Mouse (Mus musculus) embryonic facial prominence, embryonic 14.5 days (tissue): ENCODE measurements around the gene Gpr65. TPM values are rescaled to one million over a fixed set of nuclear protein-coding genes. Genes with fewer than 3 reads are reported as not detected.

Experiments
- ATAC-seq: fragments of 200-750 bp; cut with Nextera tagmentation; 2 replicates; pipeline ENCODE4 v1.8.0; 2017; ENCODE audit warnings: low read depth, moderate number of reproducible peaks, moderate TSS enrichment
- DNase-seq: peaks from one replicate; pipeline ENCODE4 v3.0.0-alpha.2; 2015; ENCODE audit warnings: low spot score
- H3K27ac ChIP-seq: fragments of 300-500 bp; sonication (generic); replicated peaks from 2 replicates; pipeline ENCODE4 v1.5.1; 2014; ENCODE audit warnings: low read depth, mild to moderate bottlenecking, low read length, moderate library complexity
- H3K27me3 ChIP-seq: fragments of 300-500 bp; sonication (generic); replicated peaks from 2 replicates; pipeline ENCODE4 v1.6.1; 2014; ENCODE audit warnings: low read length; ENCODE audit not compliant: control insufficient read depth, insufficient read depth
- H3K36me3 ChIP-seq: fragments of 300-500 bp; sonication (generic); 2 replicates; pipeline ENCODE4 v1.6.1; 2014; ENCODE audit warnings: low read length, mixed read lengths; ENCODE audit not compliant: control insufficient read depth, insufficient read depth
- H3K4me1 ChIP-seq: fragments of 300-500 bp; sonication (generic); 2 replicates; pipeline ENCODE4 v1.6.1; 2014; ENCODE audit warnings: antibody characterized with exemption, low read length; ENCODE audit not compliant: control insufficient read depth, insufficient read depth
- H3K4me2 ChIP-seq: fragments of 300-500 bp; sonication (generic); 2 replicates; pipeline ENCODE4 v1.6.1; 2014; ENCODE audit warnings: low read depth, mild to moderate bottlenecking, low read length, moderate library complexity, mixed read lengths
- H3K4me3 ChIP-seq: fragments of 300-500 bp; sonication (generic); 2 replicates; pipeline ENCODE4 v1.5.1; 2014; ENCODE audit warnings: low read depth, mild to moderate bottlenecking, low read length
- H3K9ac ChIP-seq: fragments of 300-500 bp; sonication (generic); 2 replicates; pipeline ENCODE4 v1.6.1; 2014; ENCODE audit warnings: low read depth, mild to moderate bottlenecking, low read length, moderate library complexity, mixed read lengths
- H3K9me3 ChIP-seq: fragments of 300-500 bp; sonication (generic); 2 replicates; pipeline ENCODE4 v1.6.1; 2016; ENCODE audit warnings: low read length; ENCODE audit not compliant: control insufficient read depth
- WGBS: fragments of 180-500 bp; shearing (Covaris S2); extraction: QIAGEN DNeasy Blood & Tissue Kit; methylation state at CpG from one replicate; pipeline ENCODE4 v1.1.7; 2014; 5-methylcytosine and 5-hydroxymethylcytosine counted together
- polyA plus RNA-seq: library from polyadenylated mRNA; unstranded; fragments of >200 nt; fragmentation: Nextera tagmentation; extraction: Ambion mirVana; gene quantifications from 2 replicates; pipeline ENCODE4 v1.2.1, GENCODE M21; 2014

The Gpr65 gene
- polyA plus RNA-seq, 1 experiment from 2014 or later = 4.7 TPM

GRCm38 (mm10) chr12:98270810-98271566, 2.6 kb downstream of the Gpr65 start:
- no peak overlapping the region for H3K4me3 ChIP-seq
- H3K4me1 ChIP-seq = no peaks in the 10 kb centered on the region
- H3K9me3 ChIP-seq = no peaks in the 10 kb centered on the region
- H3K9ac ChIP-seq = no peak overlapping the region
- ATAC-seq = no peak
- no peak for DNase-seq
- no peaks in the 10 kb centered on the region for H3K27me3 ChIP-seq
- no peak overlapping the region for H3K27ac ChIP-seq
- H3K36me3 ChIP-seq = no peaks in the 10 kb centered on the region
- WGBS = 60% methylated on average over 12 of the region's 12 CpGs
- no peak overlapping the region for H3K4me2 ChIP-seq

GRCm38 (mm10) chr12:98272433-98272832, 4.0 kb downstream of the Gpr65 start:
- Histone ChIP-seq H3K4me1 (no peaks in the 10 kb centered on the region), H3K36me3 (no peaks in the 10 kb centered on the region), H3K9ac (no peak overlapping the region), H3K4me3 (no peak overlapping the region), H3K9me3 (no peaks in the 10 kb centered on the region), H3K4me2 (no peak overlapping the region), H3K27ac (no peak overlapping the region), H3K27me3 (no peaks in the 10 kb centered on the region)
- no peak for DNase-seq
- WGBS = 64% methylated on average over 7 of the region's 7 CpGs
- no peak for ATAC-seq

GRCm38 (mm10) chr12:98280530-98280929, 12.1 kb downstream of the Gpr65 start:
- H3K9me3 ChIP-seq = no peaks in the 10 kb centered on the region
- H3K27ac ChIP-seq = no peak overlapping the region
- 29% methylated on average over 5 of the region's 5 CpGs for WGBS
- peak; percentile 59 for DNase-seq
- ATAC-seq = no peak
- no peak overlapping the region for H3K4me2 ChIP-seq
- no peak overlapping the region for H3K4me3 ChIP-seq
- H3K27me3 ChIP-seq = no peaks in the 10 kb centered on the region
- no peaks in the 10 kb centered on the region; the same call in 1 of the 2 replicates for H3K4me1 ChIP-seq
- no peak overlapping the region for H3K9ac ChIP-seq
- no peaks in the 10 kb centered on the region for H3K36me3 ChIP-seq

- Histone ChIP-seq H3K27me3 (no peaks in the 10 kb centered on the region), H3K4me1 (no peaks in the 10 kb centered on the region; the same call in 1 of the 2 replicates), H3K9ac (no peak overlapping the region), H3K36me3 (no peaks in the 10 kb centered on the region), H3K4me3 (no peak overlapping the region), H3K27ac (no peak overlapping the region), H3K9me3 (no peaks in the 10 kb centered on the region), H3K4me2 (no peak overlapping the region)
- ATAC-seq (no peak), DNase-seq (no peak)
- WGBS = 66% methylated on average over 8 of the region's 8 CpGs
Measured at GRCm38 (mm10) chr12:98280996-98281395, 12.6 kb downstream of the Gpr65 start.

GRCm38 (mm10) chr12:98282776-98283486, 14.5 kb downstream of the Gpr65 start:
- no peaks in the 10 kb centered on the region for H3K36me3 ChIP-seq
- no peaks in the 10 kb centered on the region; the same call in 1 of the 2 replicates for H3K4me1 ChIP-seq
- H3K27me3 ChIP-seq = no peaks in the 10 kb centered on the region
- no peak overlapping the region for H3K4me3 ChIP-seq
- no peak overlapping the region for H3K27ac ChIP-seq
- ATAC-seq (no peak), DNase-seq (no peak)
- 68% methylated on average over 14 of the region's 14 CpGs for WGBS
- H3K9ac ChIP-seq = no peak overlapping the region
- no peak overlapping the region for H3K4me2 ChIP-seq
- no peaks in the 10 kb centered on the region for H3K9me3 ChIP-seq

GRCm38 (mm10) chr12:98283487-98283860, 15.0 kb downstream of the Gpr65 start:
- DNase-seq = peak; percentile 24
- no peaks in the 10 kb centered on the region; the same call in 1 of the 2 replicates for H3K4me1 ChIP-seq
- no peaks in the 10 kb centered on the region for H3K27me3 ChIP-seq
- H3K9ac ChIP-seq = no peak overlapping the region
- H3K4me3 ChIP-seq = no peak overlapping the region
- no peaks in the 10 kb centered on the region for H3K36me3 ChIP-seq
- no peak overlapping the region for H3K4me2 ChIP-seq
- peak; percentile 37; the same call in 1 of the 2 replicates for ATAC-seq
- no peaks in the 10 kb centered on the region for H3K9me3 ChIP-seq
- no peak overlapping the region for H3K27ac ChIP-seq
- 42% methylated on average over 3 of the region's 3 CpGs for WGBS

GRCm38 (mm10) chr12:98284477-98284876, 16.0 kb downstream of the Gpr65 start:
- no peak overlapping the region for H3K4me3 ChIP-seq
- ATAC-seq = no peak
- no peaks in the 10 kb centered on the region for H3K9me3 ChIP-seq
- H3K27ac ChIP-seq = no peak overlapping the region
- H3K27me3 ChIP-seq = no peaks in the 10 kb centered on the region
- H3K4me2 ChIP-seq = no peak overlapping the region
- H3K9ac ChIP-seq = no peak overlapping the region
- 71% methylated on average over 3 of the region's 3 CpGs for WGBS
- DNase-seq = no peak
- peaks cover 5% of the 10 kb centered on the region; the same call in 1 of the 2 replicates for H3K4me1 ChIP-seq
- no peaks in the 10 kb centered on the region for H3K36me3 ChIP-seq

- Histone ChIP-seq H3K9ac (no peak overlapping the region), H3K27ac (no peak overlapping the region), H3K27me3 (no peaks in the 10 kb centered on the region), H3K4me3 (no peak overlapping the region), H3K4me2 (no peak overlapping the region), H3K36me3 (no peaks in the 10 kb centered on the region), H3K9me3 (no peaks in the 10 kb centered on the region), H3K4me1 (0 out of 2 replicates have a peak, but pooled peaks cover 5% of the 10 kb centered on the region)
- ATAC-seq (no peak), DNase-seq (no peak)
- WGBS = 71% methylated on average over 3 of the region's 3 CpGs
Measured at GRCm38 (mm10) chr12:98290475-98290874, 22.0 kb downstream of the Gpr65 start.
